Mouse (Mus musculus): ENCODE results near the gene Hist1h2ad. TPM values are rescaled to one million over a fixed set of nuclear protein-coding genes. Genes with fewer than 3 reads are reported as not detected.
"Not testable (repeated sequence)": the region's sequence is repeated elsewhere in the genome, so short reads cannot be mapped to it uniquely, and the experiment has no call there.

Gene Hist1h2ad
- polyA plus RNA-seq, 1 experiment: 12.2 TPM

DNA sequence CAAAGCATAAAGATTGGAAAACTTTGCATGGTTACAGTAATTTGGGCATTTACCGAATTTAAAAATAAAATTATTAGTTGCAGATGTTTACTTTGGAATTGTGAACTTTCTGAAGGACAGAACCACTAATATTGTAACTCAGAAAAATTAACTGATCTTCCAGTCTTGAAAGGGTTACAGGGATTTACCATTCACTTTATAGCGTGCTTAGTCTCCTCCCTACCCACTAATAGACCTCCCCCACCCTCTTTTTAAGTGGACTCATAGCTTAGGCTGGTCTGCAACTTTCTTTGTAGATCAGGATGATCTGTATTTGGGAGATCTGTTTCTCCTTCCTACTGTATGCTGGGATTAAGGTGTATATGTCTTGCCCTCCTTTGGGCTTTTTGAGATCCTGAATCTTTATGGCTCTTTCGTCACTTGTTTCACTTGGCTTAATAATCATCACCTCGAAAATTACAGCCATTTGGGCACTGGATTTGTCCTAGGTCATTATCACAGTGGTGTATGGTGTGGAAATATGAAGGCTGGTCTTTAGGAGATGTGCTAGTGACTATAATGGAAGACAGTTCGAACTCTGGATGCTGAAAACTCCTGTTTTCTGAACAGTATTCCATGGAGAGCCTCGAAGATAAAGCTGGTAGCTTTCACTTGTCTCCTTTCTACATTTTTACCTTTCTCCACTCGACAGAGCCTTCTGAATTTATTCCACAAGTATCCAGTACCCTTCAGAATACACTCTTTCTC is 37.9 kb upstream of the Hist1h2ad start:
- 30% methylated on average over 7 of the region's 7 CpGs for WGBS
- Histone ChIP-seq H3K27ac (ENCODE audit: insufficient read depth, low read length) (no peak overlapping the region), H3K27me3 (ENCODE audit: control insufficient read depth, insufficient read depth, low read length) (no peaks in the 10 kb centered on the region), H3K4me1 (ENCODE audit: control insufficient read depth, insufficient read depth, insufficient read length) (peaks cover 3% of the 10 kb centered on the region; the same call in 1 of the 2 replicates), H3K36me3 (ENCODE audit: control insufficient read depth, insufficient read depth, low read length) (no peaks in the 10 kb centered on the region), H3K4me3 (ENCODE audit: extremely low read depth, insufficient read depth, insufficient read length) (no peak overlapping the region)
- DNase-seq (ENCODE audit: low read depth in 1 of 2, low spot score in 2 of 2): no peak
- no peak for TF ChIP-seq POLR2A (IDR thresholded peaks at IDR 0.05; ENCODE audit: low read depth, low read length)
- TF ChIP-seq CTCF (IDR thresholded peaks at IDR 0.05; ENCODE audit: extremely low read depth, insufficient read depth, insufficient read length, insufficient replicate concordance): no peak

- no peak overlapping the region for H3K27ac ChIP-seq (ENCODE audit: insufficient read depth, low read length)
Measured at GRCm38 (mm10) chr13:23537006-23537710, 37.0 kb upstream of the Hist1h2ad start.

DNA sequence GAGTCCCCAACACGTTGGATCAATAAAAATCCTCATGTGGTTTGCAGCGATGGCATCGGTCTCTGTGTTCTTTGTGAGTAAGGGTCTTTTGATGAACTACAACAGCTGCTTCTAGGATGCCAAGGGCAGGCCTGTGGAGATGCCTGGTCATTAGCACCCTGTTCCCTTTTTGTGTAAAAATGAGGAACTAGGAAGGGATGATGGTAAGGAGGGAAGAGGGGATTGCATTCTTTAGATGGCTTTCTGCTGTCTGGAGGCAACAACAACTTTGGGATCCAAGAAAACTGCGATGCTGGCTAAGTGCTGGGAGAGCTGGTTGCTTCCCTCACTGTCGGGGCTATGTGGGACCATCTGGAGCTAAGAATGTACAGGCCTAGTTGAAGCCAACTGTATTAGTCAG is 35.9 kb upstream of the Hist1h2ad start:
- no peak overlapping the region for H3K4me3 ChIP-seq (ENCODE audit: extremely low read depth, insufficient read depth, insufficient read length)
- H3K27ac ChIP-seq (ENCODE audit: insufficient read depth, low read length): no peak overlapping the region
- TF ChIP-seq CTCF (IDR thresholded peaks at IDR 0.05; ENCODE audit: extremely low read depth, insufficient read depth, insufficient read length, insufficient replicate concordance): no peak
- TF ChIP-seq POLR2A (IDR thresholded peaks at IDR 0.05; ENCODE audit: low read depth, low read length): no peak
- no peak for DNase-seq (ENCODE audit: low read depth in 1 of 2, low spot score in 2 of 2)
- H3K27me3 ChIP-seq (ENCODE audit: control insufficient read depth, insufficient read depth, low read length): no peaks in the 10 kb centered on the region
- no peaks in the 10 kb centered on the region for H3K36me3 ChIP-seq (ENCODE audit: control insufficient read depth, insufficient read depth, low read length)
- H3K4me1 ChIP-seq (ENCODE audit: control insufficient read depth, insufficient read depth, insufficient read length): peaks cover 3% of the 10 kb centered on the region; the same call in 1 of the 2 replicates
- 87% methylated on average over 5 of the region's 5 CpGs for WGBS

More at GRCm38 (mm10) chr13:23537006-23537710, 37.0 kb upstream of the Hist1h2ad start:
- Histone ChIP-seq H3K4me3 (ENCODE audit: extremely low read depth, insufficient read depth, insufficient read length) (no peak overlapping the region), H3K36me3 (ENCODE audit: control insufficient read depth, insufficient read depth, low read length) (no peaks in the 10 kb centered on the region), H3K27me3 (ENCODE audit: control insufficient read depth, insufficient read depth, low read length) (no peaks in the 10 kb centered on the region), H3K4me1 (ENCODE audit: control insufficient read depth, insufficient read depth, insufficient read length) (peaks cover 3% of the 10 kb centered on the region; the same call in 1 of the 2 replicates)
- no peak for DNase-seq (ENCODE audit: low read depth in 1 of 2, low spot score in 2 of 2)
- WGBS: 83% methylated on average over 3 of the region's 3 CpGs
- TF ChIP-seq POLR2A (IDR thresholded peaks at IDR 0.05; ENCODE audit: low read depth, low read length) (no peak), CTCF (IDR thresholded peaks at IDR 0.05; ENCODE audit: extremely low read depth, insufficient read depth, insufficient read length, insufficient replicate concordance) (no peak)

DNA sequence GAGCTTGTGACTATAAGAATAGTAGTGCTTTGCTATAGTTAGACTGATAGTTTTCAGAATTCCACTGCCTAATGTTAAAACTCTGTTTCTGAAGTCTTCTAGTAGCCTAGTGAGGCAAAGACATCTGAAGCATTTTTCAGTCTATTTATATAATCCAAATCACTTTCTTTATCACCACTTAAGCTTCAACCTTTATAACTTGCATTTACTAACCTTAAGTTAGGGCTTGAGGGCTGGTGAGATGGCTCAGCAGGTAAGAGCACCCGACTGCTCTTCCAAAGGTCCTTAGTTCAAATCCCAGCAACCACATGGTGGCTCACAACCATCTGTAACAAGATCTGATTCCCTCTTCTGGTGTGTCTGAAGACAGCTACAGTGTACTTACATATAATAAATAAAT is 34.4 kb upstream of the Hist1h2ad start:
- H3K36me3 ChIP-seq (ENCODE audit: control insufficient read depth, insufficient read depth, low read length); H3K4me1 ChIP-seq (ENCODE audit: control insufficient read depth, insufficient read depth, insufficient read length); H3K4me3 ChIP-seq (ENCODE audit: extremely low read depth, insufficient read depth, insufficient read length); H3K27ac ChIP-seq (ENCODE audit: insufficient read depth, low read length); DNase-seq (ENCODE audit: low read depth in 1 of 2, low spot score in 2 of 2); H3K27me3 ChIP-seq (ENCODE audit: control insufficient read depth, insufficient read depth, low read length): not testable (repeated sequence)
- WGBS: 90% methylated on average over 1 of the region's 1 CpGs

GRCm38 (mm10) chr13:23541497-23541896 is 32.7 kb upstream of the Hist1h2ad start:
- Histone ChIP-seq H3K27ac (ENCODE audit: insufficient read depth, low read length) (no peak overlapping the region), H3K36me3 (ENCODE audit: control insufficient read depth, insufficient read depth, low read length) (no peaks in the 10 kb centered on the region), H3K27me3 (ENCODE audit: control insufficient read depth, insufficient read depth, low read length) (no peaks in the 10 kb centered on the region), H3K4me3 (ENCODE audit: extremely low read depth, insufficient read depth, insufficient read length) (no peak overlapping the region), H3K4me1 (ENCODE audit: control insufficient read depth, insufficient read depth, insufficient read length) (no peaks in the 10 kb centered on the region)
- 85% methylated on average over 3 of the region's 3 CpGs for WGBS
- no peak for TF ChIP-seq CTCF (IDR thresholded peaks at IDR 0.05; ENCODE audit: extremely low read depth, insufficient read depth, insufficient read length, insufficient replicate concordance)
- no peak for TF ChIP-seq POLR2A (IDR thresholded peaks at IDR 0.05; ENCODE audit: low read depth, low read length)
- no peak for DNase-seq (ENCODE audit: low read depth in 1 of 2, low spot score in 2 of 2)

GRCm38 (mm10) chr13:23542225-23542980 is 31.8 kb upstream of the Hist1h2ad start:
- not testable (repeated sequence) for H3K36me3 ChIP-seq (ENCODE audit: control insufficient read depth, insufficient read depth, low read length); DNase-seq (ENCODE audit: low read depth in 1 of 2, low spot score in 2 of 2); H3K27me3 ChIP-seq (ENCODE audit: control insufficient read depth, insufficient read depth, low read length); H3K4me1 ChIP-seq (ENCODE audit: control insufficient read depth, insufficient read depth, insufficient read length)
- Histone ChIP-seq H3K4me3 (ENCODE audit: extremely low read depth, insufficient read depth, insufficient read length) (peak overlapping the region; percentile 68), H3K27ac (ENCODE audit: insufficient read depth, low read length) (peak overlapping the region; percentile 96)
- WGBS: 24% methylated on average over 3 of the region's 3 CpGs
